ENCODE assay signal across 23 mouse cellular contexts in genomic region chr10:64030901-64031300, GRCm38 (mm10). TPM values are rescaled to one million over a fixed set of nuclear protein-coding genes. Genes with fewer than 3 reads are reported as not detected.
"Had no signal": no experiment of that assay in that cellular context is flagged by ENCODE, and none has a peak within 500 bp of the region (broad histone marks: within the 10 kb centered on the region; RNA-seq: fewer than 3 reads in every experiment).

No protein-coding gene starts in this region.

- H3K4me1 ChIP-seq: limb, embryonic 12.5 days; limb, embryonic 15.5 days; liver, embryonic 12.5 days; liver, embryonic 15.5 days; lung, embryonic 15.5 days; neural tube, embryonic 12.5 days; neural tube, embryonic 15.5 days had no signal

- H3K4me2 ChIP-seq: limb, embryonic 12.5 days; limb, embryonic 15.5 days; liver, embryonic 12.5 days; liver, embryonic 15.5 days; lung, embryonic 15.5 days; midbrain, embryonic 11.5 days; neural tube, embryonic 12.5 days; neural tube, embryonic 15.5 days had no signal

- H3K36me3 ChIP-seq: limb, embryonic 12.5 days; limb, embryonic 15.5 days; liver, embryonic 12.5 days; liver, embryonic 15.5 days; lung, embryonic 15.5 days; neural tube, embryonic 12.5 days; neural tube, embryonic 15.5 days had no signal

- H3K27ac ChIP-seq: limb, embryonic 12.5 days; limb, embryonic 15.5 days; liver, embryonic 12.5 days; liver, embryonic 15.5 days; lung, embryonic 15.5 days; neural tube, embryonic 12.5 days; neural tube, embryonic 15.5 days; stomach, postnatal 0 days had no signal

- DNase-seq: kidney, adult 9 months; kidney, postnatal 14 days; kidney, postnatal 4 days; left cerebral cortex, postnatal 4 days; lung, adult 18-20 months; lung, postnatal 14 days; lung, postnatal 4 days; midbrain, embryonic 14.5 days; right cerebral cortex, adult 18-20 months; right cerebral cortex, postnatal 14 days; right cerebral cortex, postnatal 4 days; thymus, adult 2 months; thymus, postnatal 14 days; thymus, postnatal 4 days had no signal

- H3K9ac ChIP-seq: limb, embryonic 12.5 days; limb, embryonic 15.5 days; liver, embryonic 12.5 days; liver, embryonic 15.5 days; lung, embryonic 15.5 days; neural tube, embryonic 12.5 days; neural tube, embryonic 15.5 days had no signal

- ATAC-seq: liver, embryonic 12.5 days had no signal

- H3K9me3 ChIP-seq: limb, embryonic 12.5 days; limb, embryonic 15.5 days; liver, embryonic 12.5 days; liver, embryonic 15.5 days; lung, embryonic 15.5 days; neural tube, embryonic 12.5 days; neural tube, embryonic 15.5 days had no signal

- H3K4me3 ChIP-seq: limb, embryonic 12.5 days; limb, embryonic 15.5 days; liver, embryonic 12.5 days; liver, embryonic 15.5 days; lung, embryonic 15.5 days; neural tube, embryonic 12.5 days; neural tube, embryonic 15.5 days had no signal

- H3K27me3 ChIP-seq: limb, embryonic 12.5 days; limb, embryonic 15.5 days; liver, embryonic 12.5 days; liver, embryonic 15.5 days; lung, embryonic 15.5 days; neural tube, embryonic 12.5 days; neural tube, embryonic 15.5 days had no signal

RNA-seq across cellular contexts. Expression of gene Lrrtm3, which starts 59.2 kb away (rescaled TPM):
- polyA plus RNA-seq: thymus, adult 2 months had no signal
